Comparison of ENCODE assay signal across 9 mouse cellular contexts in the genomic region with DNA sequence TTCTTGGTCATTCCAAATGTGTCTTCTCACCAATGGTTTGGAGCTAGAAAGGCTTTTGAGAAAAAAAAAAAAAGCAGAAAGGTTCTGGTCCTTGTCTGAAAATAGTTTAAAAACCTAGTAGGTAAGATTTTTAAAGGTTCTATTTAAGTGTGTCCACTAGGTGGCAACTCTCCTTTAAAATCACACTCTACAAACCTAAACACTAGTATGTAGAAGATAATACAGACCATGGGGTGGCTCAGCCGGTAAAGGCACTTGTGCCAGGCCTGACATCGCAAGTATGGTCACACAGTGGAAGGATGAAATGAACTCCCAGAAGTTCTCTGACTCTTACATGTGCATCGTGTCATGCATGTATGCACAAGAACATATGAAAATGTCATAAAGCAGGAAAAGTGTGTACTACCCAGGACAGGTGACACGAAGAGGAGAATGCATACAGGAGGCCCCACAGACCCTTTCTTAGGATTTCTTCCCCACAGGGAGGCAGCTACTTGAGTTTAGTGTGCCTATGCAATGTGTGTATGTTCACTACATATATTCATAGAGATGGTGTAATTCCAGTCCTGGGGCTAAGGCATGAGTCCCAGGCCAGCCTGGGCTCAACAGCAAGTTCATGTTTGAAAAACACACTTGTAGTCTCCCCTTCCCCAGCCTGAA. TPM values are rescaled to one million over a fixed set of nuclear protein-coding genes. Genes with fewer than 3 reads are reported as not detected.
DNase-seq lines count a peak whose midpoint lies in the region; ATAC-seq and TF ChIP-seq lines count a peak whose summit lies in the region.
"Had no signal": no experiment of that assay in that cellular context is flagged by ENCODE, and none has a peak within 500 bp of the region (broad histone marks: within the 10 kb centered on the region; RNA-seq: fewer than 3 reads in every experiment).

No protein-coding gene starts in this region.

- ATAC-seq in embryonic facial prominence, embryonic 11.5 days (replicated peaks; ENCODE audit: insufficient number of reproducible peaks, low FRiP score, low TSS enrichment, low read depth): no peak
- ATAC-seq in liver, embryonic 14.5 days (ENCODE audit: insufficient read depth): no peak
- ATAC-seq in midbrain, postnatal 0 days (ENCODE audit: low FRiP score): no peak

- no peaks in the 10 kb centered on the region for H3K4me1 ChIP-seq in embryonic facial prominence, embryonic 11.5 days (ENCODE audit: control insufficient read depth, insufficient read depth, low read length)
- H3K4me1 ChIP-seq in embryonic facial prominence, embryonic 10.5 days: no peaks in the 10 kb centered on the region
- H3K4me1 ChIP-seq in liver, embryonic 14.5 days (replicated peaks; ENCODE audit: control insufficient read depth in 2 of 2, insufficient read depth in 2 of 2, low read length in 1 of 2): no peaks in the 10 kb centered on the region
- no peaks in the 10 kb centered on the region for H3K4me1 ChIP-seq in midbrain, postnatal 0 days (ENCODE audit: insufficient read depth, low read length)

- no peak overlapping the region for H3K9ac ChIP-seq in embryonic facial prominence, embryonic 11.5 days (replicated peaks; ENCODE audit: low read length)
- H3K9ac ChIP-seq in liver, embryonic 14.5 days (replicated peaks): no peak overlapping the region
- no peak overlapping the region for H3K9ac ChIP-seq in midbrain, postnatal 0 days (replicated peaks; ENCODE audit: low read length, poor library complexity, severe bottlenecking)

- no peaks in the 10 kb centered on the region for H3K27me3 ChIP-seq in embryonic facial prominence, embryonic 11.5 days (ENCODE audit: control insufficient read depth, insufficient read depth, low read length)
- no peaks in the 10 kb centered on the region for H3K27me3 ChIP-seq in embryonic facial prominence, embryonic 10.5 days (replicated peaks; ENCODE audit: low read depth, poor library complexity, severe bottlenecking)
- no peaks in the 10 kb centered on the region for H3K27me3 ChIP-seq in liver, embryonic 14.5 days (ENCODE audit: control insufficient read depth, insufficient read depth, low read length)
- no peaks in the 10 kb centered on the region for H3K27me3 ChIP-seq in midbrain, postnatal 0 days (ENCODE audit: insufficient read depth, low read length)

- H3K27ac ChIP-seq in embryonic facial prominence, embryonic 11.5 days (replicated peaks; ENCODE audit: low read depth, low read length): no peak overlapping the region
- no peak overlapping the region for H3K27ac ChIP-seq in embryonic facial prominence, embryonic 10.5 days (replicated peaks)
- H3K27ac ChIP-seq in liver, embryonic 14.5 days: no peak overlapping the region
- H3K27ac ChIP-seq in midbrain, postnatal 0 days (ENCODE audit: low read depth, low read length): no peak overlapping the region

- no peak overlapping the region for H3K4me2 ChIP-seq in embryonic facial prominence, embryonic 11.5 days (ENCODE audit: low read depth, low read length)
- H3K4me2 ChIP-seq in liver, embryonic 14.5 days (ENCODE audit: low read depth): no peak overlapping the region
- no peak overlapping the region for H3K4me2 ChIP-seq in midbrain, postnatal 0 days (ENCODE audit: low read depth, low read length, poor library complexity, severe bottlenecking)

- peak; percentile 63 for DNase-seq in embryonic facial prominence, embryonic 11.5 days (ENCODE audit: low spot score)
- DNase-seq in embryonic facial prominence, embryonic 10.5 days (ENCODE audit: low spot score): no peak
- DNase-seq in liver, embryonic 14.5 days (ENCODE audit: low read depth in 3 of 3, low spot score in 3 of 3): no peak
- no peak for DNase-seq in liver
- peak; percentile 48 for DNase-seq in embryo, embryonic 11 days
- DNase-seq in midbrain, postnatal 0 days (ENCODE audit: low spot score): peak; percentile 67
- DNase-seq in spleen, postnatal 10 days (ENCODE audit: low spot score in 2 of 2): no peak
- DNase-seq in adrenal gland, postnatal 25 days: no peak

- WGBS in embryonic facial prominence, embryonic 11.5 days: 17% methylated on average over 4 of the region's 4 CpGs
- WGBS in embryonic facial prominence, embryonic 10.5 days: 20% methylated on average over 4 of the region's 4 CpGs
- WGBS in liver, embryonic 14.5 days (ENCODE audit: insufficient replicate concordance): 41% methylated on average over 4 of the region's 4 CpGs
- 16% methylated on average over 4 of the region's 4 CpGs for WGBS in midbrain, postnatal 0 days

- no peaks in the 10 kb centered on the region; the same call in 1 of the 2 replicates for H3K36me3 ChIP-seq in embryonic facial prominence, embryonic 11.5 days (replicated peaks; ENCODE audit: control insufficient read depth, insufficient read depth, low read depth, low read length)
- peaks cover 37% of the 10 kb centered on the region for H3K36me3 ChIP-seq in embryonic facial prominence, embryonic 10.5 days (replicated peaks)
- peaks cover 17% of the 10 kb centered on the region for H3K36me3 ChIP-seq in liver, embryonic 14.5 days (replicated peaks; ENCODE audit: control insufficient read depth, insufficient read depth, low read depth)
- H3K36me3 ChIP-seq in midbrain, postnatal 0 days (ENCODE audit: insufficient read depth, low read length): peaks cover 11% of the 10 kb centered on the region; the same call in 1 of the 2 replicates

- H3K9me3 ChIP-seq in embryonic facial prominence, embryonic 11.5 days (replicated peaks; ENCODE audit: control insufficient read depth, low read length): no peaks in the 10 kb centered on the region
- H3K9me3 ChIP-seq in embryonic facial prominence, embryonic 10.5 days: no peaks in the 10 kb centered on the region
- H3K9me3 ChIP-seq in liver, embryonic 14.5 days (ENCODE audit: control insufficient read depth, low read length): no peaks in the 10 kb centered on the region
- no peaks in the 10 kb centered on the region for H3K9me3 ChIP-seq in midbrain, postnatal 0 days (ENCODE audit: low read length)

- H3K4me3 ChIP-seq in embryonic facial prominence, embryonic 11.5 days (ENCODE audit: low read depth, low read length): no peak overlapping the region
- no peak overlapping the region for H3K4me3 ChIP-seq in embryonic facial prominence, embryonic 10.5 days
- H3K4me3 ChIP-seq in liver, embryonic 14.5 days (ENCODE audit: insufficient read depth in 1 of 2, low read depth in 2 of 2, low read length in 2 of 2): no peak overlapping the region
- H3K4me3 ChIP-seq in midbrain, postnatal 0 days (ENCODE audit: low read depth, low read length): no peak overlapping the region

- TF ChIP-seq EP300 in liver, embryonic 14.5 days (IDR thresholded peaks at IDR 0.05; ENCODE audit: low read depth): no peak

- TF ChIP-seq CTCF in liver, embryonic 14.5 days (IDR thresholded peaks at IDR 0.05; ENCODE audit: low read depth): peak; percentile 38
- TF ChIP-seq CTCF in midbrain, postnatal 0 days (IDR thresholded peaks at IDR 0.05): peak; percentile 77

RNA-seq across cellular contexts. Expression of a gene that starts 17.3 kb away (rescaled TPM):
- not detected in 2 replicates for polyA plus RNA-seq in embryonic facial prominence, embryonic 11.5 days (2014; fragmentation: Nextera tagmentation; extraction: Ambion mirVana)
- not detected in 2 replicates for polyA plus RNA-seq in embryonic facial prominence, embryonic 10.5 days (2016; fragmentation: Nextera tagmentation; extraction: Ambion mirVana)
- polyA plus RNA-seq in liver, embryonic 14.5 days (2012; rRNA removed): not detected in 2 replicates
- polyA plus RNA-seq in liver, embryonic 14.5 days (2014; fragmentation: Nextera tagmentation; extraction: Ambion mirVana): not detected in 2 replicates
- not detected in 2 replicates for total RNA-seq in midbrain, postnatal 0 days (2014; rRNA removed)
- polyA plus RNA-seq in midbrain, postnatal 0 days (2015; fragmentation: Nextera tagmentation; extraction: Ambion mirVana): not detected in 2 replicates
- total RNA-seq in adrenal gland, postnatal 25 days (2021): not detected in 2 replicates
- polyA plus RNA-seq: heart, embryonic 14.5 days had no signal

RNA-seq across cellular contexts. Expression of a gene that starts 35.8 kb away (rescaled TPM):
- 36.3 and 37.0 TPM in 2 replicates for polyA plus RNA-seq in embryonic facial prominence, embryonic 11.5 days (2014; fragmentation: Nextera tagmentation; extraction: Ambion mirVana)
- 36.8 and 42.2 TPM in 2 replicates for polyA plus RNA-seq in embryonic facial prominence, embryonic 10.5 days (2016; fragmentation: Nextera tagmentation; extraction: Ambion mirVana)
- polyA plus RNA-seq in liver, embryonic 14.5 days (2012; rRNA removed): 21.3 and 29.7 TPM in 2 replicates
- polyA plus RNA-seq in liver, embryonic 14.5 days (2014; fragmentation: Nextera tagmentation; extraction: Ambion mirVana): 24.9 and 27.6 TPM in 2 replicates
- total RNA-seq in midbrain, postnatal 0 days (2014; rRNA removed): 7.6 and 15.8 TPM in 2 replicates
- polyA plus RNA-seq in midbrain, postnatal 0 days (2015; fragmentation: Nextera tagmentation; extraction: Ambion mirVana): 8.3 and 9.8 TPM in 2 replicates
- 70.7 and 78.1 TPM in 2 replicates for total RNA-seq in adrenal gland, postnatal 25 days (2021)

RNA-seq across cellular contexts. Expression of a gene that starts 40.6 kb away (rescaled TPM):
- polyA plus RNA-seq in embryonic facial prominence, embryonic 11.5 days (2014; fragmentation: Nextera tagmentation; extraction: Ambion mirVana): 4.8 and 4.9 TPM in 2 replicates
- 3.3 and 4.6 TPM in 2 replicates for polyA plus RNA-seq in embryonic facial prominence, embryonic 10.5 days (2016; fragmentation: Nextera tagmentation; extraction: Ambion mirVana)
- 19.1 and 22.9 TPM in 2 replicates for polyA plus RNA-seq in liver, embryonic 14.5 days (2012; rRNA removed)
- polyA plus RNA-seq in liver, embryonic 14.5 days (2014; fragmentation: Nextera tagmentation; extraction: Ambion mirVana): 4.0 and 4.7 TPM in 2 replicates
- total RNA-seq in midbrain, postnatal 0 days (2014; rRNA removed): 12.4 and 13.5 TPM in 2 replicates
- polyA plus RNA-seq in midbrain, postnatal 0 days (2015; fragmentation: Nextera tagmentation; extraction: Ambion mirVana): 2.0 and 2.6 TPM in 2 replicates
- total RNA-seq in adrenal gland, postnatal 25 days (2021): 76.6 and 111 TPM in 2 replicates

Comparison
In these comparisons a context has a peak if more than half of its experiments do, and no peak if none do; other contexts are left out.
1. DNase-seq: peak in embryonic facial prominence, embryonic 11.5 days (single experiment), embryo, embryonic 11 days (single experiment) and midbrain, postnatal 0 days (single experiment); none in embryonic facial prominence, embryonic 10.5 days (single experiment), liver, embryonic 14.5 days (0 of 3), liver (single experiment), spleen, postnatal 10 days (0 of 2) and adrenal gland, postnatal 25 days (single experiment).